Mouse (Mus musculus): Measurements from ENCODE around the gene Anp32e.
"Not testable (repeated sequence)": the region's sequence is repeated elsewhere in the genome, so short reads cannot be mapped to it uniquely, and the experiment has no call there.

The Anp32e gene

GRCm38 (mm10) chr3:95904568-95904967 lies 24.5 kb upstream of the Anp32e start, which contains the start of gene Car14:
Gene Car14 (minus strand): TSS chr3:95904691.
- peak; percentile 76 for DNase-seq (ENCODE audit: low spot score)

DNA sequence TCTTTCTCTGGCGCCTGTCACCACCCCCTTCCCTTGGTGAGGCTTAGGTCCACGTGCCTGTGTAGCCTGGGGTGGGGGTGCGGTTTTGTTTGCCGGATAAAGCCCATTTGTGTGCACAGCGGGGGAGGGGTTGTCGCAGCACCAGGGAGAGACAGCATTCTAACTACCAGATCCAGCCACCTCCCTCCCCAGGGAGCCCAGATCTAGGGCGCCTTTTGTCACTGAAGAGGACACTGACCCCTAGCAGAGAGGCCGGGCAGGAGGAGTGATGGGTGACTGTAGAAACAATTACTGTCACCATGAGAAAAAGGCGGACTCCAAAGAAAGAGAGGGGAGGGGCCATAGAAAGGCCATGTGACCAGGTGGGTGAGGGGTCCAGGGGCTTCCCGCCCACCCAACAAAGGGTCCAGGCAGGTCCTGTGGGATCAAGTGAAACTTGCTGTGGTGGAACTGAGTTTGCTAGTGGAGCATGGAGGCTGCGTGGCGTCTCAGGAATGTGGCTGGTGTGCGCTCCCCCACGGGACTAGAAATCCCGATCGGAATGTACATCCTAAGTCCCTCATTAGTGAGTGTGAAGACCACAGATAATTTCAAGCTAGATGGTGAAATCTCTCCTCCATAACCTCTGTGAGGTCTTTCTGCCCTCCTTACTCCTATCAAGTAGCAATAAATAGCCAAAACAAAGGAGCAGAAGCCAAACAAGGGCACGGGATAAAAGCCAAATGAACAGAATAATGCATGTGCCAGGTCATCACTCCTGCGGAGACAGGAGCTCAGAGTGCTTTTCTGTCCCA lies 23.7 kb upstream of the Anp32e start:
- peak; percentile 89 for DNase-seq (ENCODE audit: low spot score)

DNA sequence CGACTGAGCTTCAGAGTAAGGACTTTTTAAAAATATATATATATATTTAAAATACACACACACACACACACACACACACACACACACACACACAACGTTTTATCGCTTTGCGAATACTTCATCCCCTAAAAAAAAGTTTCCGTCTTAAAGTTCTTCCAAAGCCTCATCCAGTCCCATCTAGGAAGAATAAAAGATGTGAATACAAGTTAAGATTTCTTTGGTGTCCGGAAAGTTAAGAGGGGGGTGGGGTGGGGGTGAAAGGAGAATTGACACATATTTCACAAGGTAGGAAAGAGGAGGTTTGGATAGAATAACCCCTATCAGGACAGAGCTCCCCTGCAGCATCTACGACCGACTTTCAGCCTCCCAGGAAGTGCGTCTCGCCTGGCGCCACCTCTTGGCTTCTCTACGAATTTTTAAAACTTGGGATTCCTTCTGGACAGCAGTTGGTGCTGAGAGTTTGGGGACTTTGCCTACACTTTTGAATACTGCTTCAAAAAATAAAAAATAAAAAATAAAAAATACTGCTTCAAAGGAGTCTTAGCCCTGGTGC lies 23.0 kb upstream of the Anp32e start:
- DNase-seq (ENCODE audit: low spot score), result peak; percentile 86

DNA sequence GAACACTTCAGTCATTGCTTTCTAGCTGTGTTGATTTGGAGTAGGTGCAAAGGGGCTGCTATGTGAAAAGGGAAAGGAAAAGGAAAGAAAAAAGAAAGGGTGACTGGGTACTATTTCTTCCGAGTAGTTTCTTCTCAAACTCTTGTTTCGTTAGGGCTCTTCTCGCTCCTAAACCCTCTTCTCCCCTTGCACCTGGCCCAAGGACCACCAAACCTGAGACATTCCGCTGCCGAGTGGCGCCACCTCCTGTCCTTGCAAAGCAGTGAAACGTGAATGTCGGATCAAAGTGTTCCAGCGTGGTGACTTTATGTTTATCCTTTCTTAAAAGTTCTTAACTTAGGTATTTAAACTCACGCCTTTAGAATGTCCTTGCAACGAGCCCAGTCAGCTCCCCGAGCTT lies 22.2 kb upstream of the Anp32e start:
- DNase-seq (ENCODE audit: low spot score), result peak; percentile 86

DNA sequence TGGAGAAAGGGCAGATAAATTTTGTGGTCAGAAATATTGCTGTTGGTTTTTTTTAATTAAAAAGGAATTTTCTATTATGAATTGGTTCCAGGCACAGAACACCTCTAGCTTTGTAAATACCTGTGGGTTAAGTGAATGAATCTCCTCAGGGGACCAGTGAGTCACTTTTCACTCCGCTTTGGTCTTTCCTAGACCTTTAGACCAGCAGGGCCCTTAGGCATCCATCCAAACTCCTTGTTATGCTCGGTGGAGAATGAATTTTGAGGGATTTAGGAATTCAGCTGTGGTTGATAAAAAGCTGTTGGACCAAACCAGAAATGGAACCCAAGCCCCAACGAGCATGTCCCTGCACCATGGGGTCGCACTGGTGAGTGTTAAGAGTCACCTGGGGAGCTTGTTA lies 21.4 kb upstream of the Anp32e start:
- DNase-seq (ENCODE audit: low spot score), result no peak

GRCm38 (mm10) chr3:95914706-95915105 lies 14.3 kb upstream of the Anp32e start:
- DNase-seq (ENCODE audit: low spot score), result no peak

- no peak for DNase-seq (ENCODE audit: low spot score)
Measured at GRCm38 (mm10) chr3:95916760-95917159, 12.3 kb upstream of the Anp32e start.

GRCm38 (mm10) chr3:95920532-95920931 lies 8.5 kb upstream of the Anp32e start:
- peak; percentile 7 for DNase-seq (ENCODE audit: low spot score)

GRCm38 (mm10) chr3:95923429-95923828 lies 5.6 kb upstream of the Anp32e start:
- not testable (repeated sequence) for DNase-seq (ENCODE audit: low spot score)

- DNase-seq (ENCODE audit: low spot score), result no peak
Measured at GRCm38 (mm10) chr3:95924185-95924584, 4.9 kb upstream of the Anp32e start.

DNA sequence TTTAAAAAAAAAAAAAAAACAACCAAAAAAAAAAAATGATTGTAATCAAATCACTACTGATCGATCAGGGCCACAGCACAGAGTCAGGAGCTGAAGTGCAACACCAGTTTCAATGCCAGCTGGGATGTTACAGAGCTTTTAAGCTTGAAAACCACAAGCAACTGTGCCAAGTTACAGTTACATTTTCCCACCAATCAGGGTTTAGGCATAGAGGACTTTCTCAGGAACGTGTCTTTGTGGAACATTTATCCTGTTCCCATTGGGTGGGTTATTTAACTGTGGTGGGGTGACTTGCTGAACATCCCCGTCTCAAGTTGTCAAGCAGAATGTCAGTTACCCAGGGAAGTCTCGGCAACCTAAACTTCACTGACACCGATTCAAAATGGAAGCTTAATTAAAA lies 4.0 kb upstream of the Anp32e start:
- no peak for DNase-seq (ENCODE audit: low spot score)

DNA sequence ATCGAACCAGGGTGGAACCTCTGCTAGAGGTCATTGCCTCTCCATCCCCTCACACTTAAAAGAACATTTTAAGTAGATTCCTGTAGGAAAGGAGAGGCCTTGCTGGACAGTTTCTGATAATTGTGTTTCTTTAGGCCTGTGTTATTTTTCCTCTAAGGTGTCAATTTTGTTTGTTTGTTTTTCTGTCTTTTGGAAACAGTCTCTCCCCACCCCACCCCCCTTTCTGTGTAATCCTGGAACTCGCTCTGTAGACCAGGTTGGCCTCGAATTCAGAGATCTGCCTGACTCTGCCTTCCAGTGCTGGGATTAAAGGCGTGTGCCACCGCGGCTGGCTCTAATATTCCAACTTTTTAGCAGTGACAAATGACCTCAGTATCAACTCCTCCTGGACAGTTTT lies 787 bp upstream of the Anp32e start:
- DNase-seq (ENCODE audit: low spot score), result no peak

GRCm38 (mm10) chr3:95929581-95930470 lies 780 bp downstream of the Anp32e start:
- peak; percentile 74 for DNase-seq (ENCODE audit: low spot score)

GRCm38 (mm10) chr3:95930471-95930789 lies 1.4 kb downstream of the Anp32e start:
- peak; percentile 39 for DNase-seq (ENCODE audit: low spot score)

DNA sequence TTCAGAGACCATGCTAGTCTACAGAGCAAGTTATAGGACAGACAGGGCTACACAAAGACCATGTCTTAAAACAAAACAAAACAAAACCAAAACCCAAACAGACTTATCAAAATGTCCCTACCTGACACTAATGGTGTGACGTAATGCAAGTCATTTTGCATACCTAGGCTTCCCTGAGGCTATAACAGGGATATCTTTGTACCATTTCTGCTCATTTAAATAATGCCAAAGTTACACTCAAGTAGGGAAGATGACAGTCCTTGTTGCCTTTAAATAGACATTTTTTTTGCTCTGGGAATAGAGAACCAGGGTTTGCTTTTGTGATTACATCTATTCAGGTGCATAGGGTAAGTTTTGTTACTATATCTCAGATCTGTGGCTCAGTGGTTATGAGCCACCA lies 2.4 kb downstream of the Anp32e start:
- DNase-seq (ENCODE audit: low spot score), result no peak

DNA sequence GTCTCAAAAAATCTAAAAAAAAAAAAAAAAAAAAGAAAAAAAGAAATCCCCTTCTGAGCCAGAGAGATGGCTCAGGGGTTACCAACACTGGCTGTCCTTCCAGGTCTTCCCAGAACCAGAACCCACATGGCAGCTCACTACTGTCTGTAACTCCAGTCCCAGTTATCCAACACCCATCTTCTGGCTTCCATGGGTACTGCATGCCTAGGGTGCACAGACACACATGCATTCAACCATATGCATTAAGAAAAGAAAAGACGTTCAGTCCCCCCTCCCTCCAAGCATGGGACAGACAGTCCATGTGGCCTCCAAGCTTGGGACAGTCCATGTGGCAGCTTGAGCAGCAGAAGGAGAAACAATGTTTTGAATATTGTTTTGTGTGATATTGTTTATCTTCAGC lies 3.1 kb downstream of the Anp32e start:
- DNase-seq (ENCODE audit: low spot score), result peak; percentile 17

GRCm38 (mm10) chr3:95932566-95932965 lies 3.5 kb downstream of the Anp32e start:
- no peak for DNase-seq (ENCODE audit: low spot score)

DNA sequence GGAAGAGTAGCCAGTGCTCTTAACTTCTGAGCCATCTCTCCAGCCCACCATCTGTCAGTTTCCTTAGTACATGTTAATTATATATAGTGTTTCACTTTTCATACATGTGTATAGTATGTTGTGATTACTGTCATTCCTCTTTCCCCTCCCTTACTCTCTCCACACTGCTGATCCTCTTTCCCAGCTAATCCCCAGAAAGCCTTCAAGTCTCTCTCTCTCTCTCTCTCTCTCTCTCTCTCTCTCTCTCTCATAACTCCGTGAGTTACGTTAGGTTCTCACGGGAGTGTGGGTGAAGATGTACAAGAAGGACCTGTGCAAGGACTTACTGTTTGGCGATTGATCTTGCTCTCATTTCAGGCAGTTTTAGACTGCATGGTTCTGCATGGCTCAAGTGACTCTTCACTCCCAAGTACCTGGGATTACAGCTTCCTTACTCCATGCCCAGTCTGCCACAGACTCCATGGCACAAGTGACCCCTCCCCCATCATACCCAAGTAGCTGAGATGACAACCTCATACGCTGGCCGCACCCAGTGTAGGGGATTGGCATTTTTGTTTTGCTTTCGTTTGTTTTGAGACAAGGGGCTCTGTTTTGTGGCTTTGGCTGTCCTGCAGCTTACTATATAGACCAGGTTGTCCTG lies 4.2 kb downstream of the Anp32e start:
- no peak for DNase-seq (ENCODE audit: low spot score)

DNA sequence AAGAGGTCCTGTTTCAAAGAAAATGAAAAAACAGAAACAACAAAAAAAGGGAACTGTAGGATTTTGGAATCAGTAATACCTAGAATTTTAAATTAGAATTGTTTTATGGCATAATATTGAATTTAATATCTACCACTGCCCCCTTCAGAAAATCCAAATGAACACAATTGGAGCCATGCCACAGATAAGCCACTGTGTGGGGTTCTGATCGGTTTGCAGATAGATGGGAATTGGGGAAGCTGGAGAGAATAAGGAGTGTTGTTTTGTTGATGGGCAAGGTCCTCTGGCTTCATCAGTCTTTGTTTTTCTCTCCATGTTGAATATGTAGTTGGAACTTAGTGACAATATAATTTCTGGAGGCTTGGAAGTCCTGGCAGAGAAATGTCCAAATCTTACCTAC lies 5.4 kb downstream of the Anp32e start:
- no peak for DNase-seq (ENCODE audit: low spot score)

DNA sequence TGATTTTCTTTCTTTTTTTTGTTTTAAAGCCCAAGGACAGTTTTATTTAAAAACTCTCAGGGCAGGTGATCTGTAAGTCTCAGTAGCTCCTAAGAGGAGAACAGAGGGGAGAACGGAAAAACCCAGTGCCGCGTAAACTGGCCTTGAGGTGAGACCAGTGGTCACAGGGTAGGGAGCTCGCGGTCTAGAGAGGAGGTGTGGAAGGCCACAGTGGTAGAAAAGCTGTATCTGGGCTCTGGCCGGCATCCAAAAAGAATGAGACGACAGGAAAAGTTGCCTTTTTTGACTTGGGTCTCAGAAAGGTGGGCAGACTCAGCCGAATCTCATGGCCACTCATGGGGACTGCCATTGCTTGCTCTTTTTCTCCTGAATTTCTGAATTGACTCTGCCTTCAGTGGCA lies 9.2 kb downstream of the Anp32e start:
- DNase-seq (ENCODE audit: low spot score), result no peak

DNA sequence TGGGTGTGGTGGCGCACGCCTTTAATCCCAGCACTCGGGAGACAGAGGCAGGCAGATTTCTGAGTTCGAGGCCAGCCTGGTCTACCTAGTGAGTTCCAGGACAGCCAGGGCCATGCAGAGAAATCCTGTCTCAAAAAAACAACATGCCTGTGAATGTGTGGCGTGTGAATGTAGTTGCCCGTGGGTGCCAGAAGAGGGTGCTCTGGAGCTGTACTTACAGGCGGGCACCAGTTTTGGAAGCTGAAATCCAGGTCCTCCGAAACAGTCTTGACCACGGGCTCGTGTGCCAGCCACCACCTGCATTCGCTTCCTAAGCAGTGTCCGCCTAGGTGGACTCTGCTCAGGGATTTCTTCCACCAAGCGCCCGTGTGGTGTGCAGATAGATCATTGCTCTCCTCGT lies 9.8 kb downstream of the Anp32e start:
- peak; percentile 39 for DNase-seq (ENCODE audit: low spot score)

DNA sequence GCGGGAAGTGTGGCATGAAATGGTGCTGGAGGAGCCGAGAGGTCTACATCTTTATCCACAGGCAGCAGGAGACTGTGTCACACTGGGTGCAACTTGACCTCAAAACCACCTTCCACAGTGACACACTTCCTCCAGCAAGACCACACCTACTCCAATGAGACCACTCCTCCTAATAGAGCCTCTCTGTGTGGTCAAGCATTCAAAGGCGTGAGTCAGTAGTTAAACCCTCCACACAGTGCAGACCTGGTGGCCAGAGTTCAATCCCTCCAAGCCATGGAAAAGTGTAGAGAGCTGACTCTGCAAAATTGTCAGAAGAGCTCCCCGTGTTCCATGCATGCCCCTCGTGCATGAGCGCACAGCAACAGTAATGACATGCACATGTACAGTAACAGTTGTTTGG lies 13.7 kb downstream of the Anp32e start:
- no peak for DNase-seq (ENCODE audit: low spot score)

DNA sequence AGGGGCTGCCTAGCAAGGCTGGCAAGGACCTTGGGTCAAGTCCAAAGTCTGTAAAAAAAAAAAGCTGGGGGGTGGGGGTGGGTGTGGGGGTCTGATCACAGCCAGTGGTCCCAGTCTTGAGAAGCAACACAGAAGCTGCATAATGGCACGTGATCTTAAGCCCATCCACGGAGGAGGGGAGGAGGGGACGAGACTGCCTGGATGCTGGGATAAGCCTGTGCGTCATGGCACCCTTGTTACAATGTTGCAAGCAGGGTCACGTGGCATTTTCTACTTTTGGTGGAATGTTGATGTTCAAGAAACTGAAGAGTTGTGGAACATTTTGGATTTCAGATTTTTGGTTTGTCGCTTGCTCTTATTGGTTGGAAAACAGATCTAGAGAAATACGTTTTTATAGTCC lies 14.2 kb downstream of the Anp32e start:
- DNase-seq (ENCODE audit: low spot score), result no peak

All from embryo, embryonic 10.5 days (tissue).